Mouse (Mus musculus) ES-E14 (cell line): ENCODE data around the gene Btbd6. TPM values are rescaled to one million over a fixed set of nuclear protein-coding genes. Genes with fewer than 3 reads are reported as not detected.
A peak's percentile ranks its signal among the peaks of the same experiment; 100 is the strongest.

ENCODE experiments used
- DNase-seq: peaks from one replicate; pipeline ENCODE4 v3.0.0-alpha.2; 2013; ENCODE audit warnings: low read depth, low spot score
- H3K27ac ChIP-seq: 2 replicates; pipeline ENCODE4 v1.5.1; 2012; ENCODE audit warnings: low read depth, mild to moderate bottlenecking, low read length, moderate library complexity, mixed read lengths; ENCODE audit not compliant: poor library complexity, insufficient read depth, severe bottlenecking
- H3K36me3 ChIP-seq: 2 replicates; pipeline ENCODE4 v1.6.1; 2012; ENCODE audit warnings: mild to moderate bottlenecking, low read length, moderate library complexity, mixed read lengths; ENCODE audit not compliant: control insufficient read depth, poor library complexity, insufficient read depth, severe bottlenecking
- H3K4me1 ChIP-seq, 2 experiments: fragments of 150-350 bp in 1 of 2; sonication (generic) in 1 of 2; 2 replicates each; pipeline ENCODE4 v1.6.1; 2012; ENCODE audit warnings: low read length in 2 of 2, mild to moderate bottlenecking in 1 of 2, mixed read lengths in 1 of 2; ENCODE audit not compliant: control insufficient read depth in 2 of 2, insufficient read depth in 2 of 2, poor library complexity in 1 of 2
- H3K4me3 ChIP-seq, 2 experiments: fragments of 150-350 bp in 1 of 2; sonication (generic) in 1 of 2; 2 replicates each; pipeline ENCODE4 v1.5.1; 2012; ENCODE audit warnings: low read length in 2 of 2, low read depth in 1 of 2, mild to moderate bottlenecking in 1 of 2, mixed read lengths in 1 of 2; ENCODE audit not compliant: insufficient read depth in 1 of 2, poor library complexity in 1 of 2, severe bottlenecking in 1 of 2
- H3K9ac ChIP-seq: 2 replicates; pipeline ENCODE4 v1.6.1; 2012; ENCODE audit warnings: low read depth, mild to moderate bottlenecking, low read length, mixed read lengths; ENCODE audit not compliant: poor library complexity, insufficient read depth, severe bottlenecking
- H3K9me3 ChIP-seq: fragments of 150-350 bp; sonication (generic); 2 replicates; pipeline ENCODE4 v1.6.1; 2012; ENCODE audit warnings: low read depth, mild to moderate bottlenecking, low read length; ENCODE audit not compliant: control insufficient read depth, insufficient read depth
- CHD2 ChIP-seq: IDR thresholded peaks from 2 replicates; pipeline ENCODE4 v1.6.1; 2014; ENCODE audit warnings: mild to moderate bottlenecking, low read depth, low read length, inconsistent platforms
- HCFC1 ChIP-seq: IDR thresholded peaks from 2 replicates; pipeline ENCODE4 v1.6.1; 2012; ENCODE audit warnings: low read length, inconsistent platforms, borderline replicate concordance; ENCODE audit not compliant: insufficient read depth
- MAFK ChIP-seq: IDR thresholded peaks from 2 replicates; pipeline ENCODE4 v1.6.1; 2014; ENCODE audit warnings: mild to moderate bottlenecking, low read depth, low read length, inconsistent platforms; ENCODE audit not compliant: insufficient read depth
- ZC3H11A ChIP-seq: IDR thresholded peaks from 2 replicates; pipeline ENCODE4 v1.6.1; 2012; ENCODE audit warnings: low read depth, mild to moderate bottlenecking, inconsistent platforms, low read length, borderline replicate concordance
- ZNF384 ChIP-seq: IDR thresholded peaks from 2 replicates; pipeline ENCODE4 v1.6.1; 2012; ENCODE audit warnings: low read depth, low read length, inconsistent platforms
- in situ Hi-C, 2 experiments: fragments of 600-800 bp; cut with MboI; formaldehyde crosslinking; loops; one replicate each; pipeline ENCODE4 v1.15.1; 2025; ENCODE audit warnings: low sequenced_read_pairs in 2 of 2, inconsistent platforms in 1 of 2; ENCODE audit not compliant: unreplicated experiment in 2 of 2
- total RNA-seq: library from RNA; depleted of rRNA; stranded (reverse); fragments of 300-350 nt; gene quantifications from 2 replicates; pipeline ENCODE4 v1.2.3, GENCODE M21; 2012

Btbd6 gene
- total RNA-seq, 1 experiment, result 13.4 TPM

GRCm38 (mm10) chr12:113014561-113015556 is 38.6 kb downstream of the Btbd6 start:
- DNase-seq, result no peak

GRCm38 (mm10) chr12:113015956-113016355 is 39.7 kb downstream of the Btbd6 start:
- Histone ChIP-seq H3K4me3 (no peak overlapping the region), H3K9me3 (no peaks in the 10 kb centered on the region), H3K9ac (no peak overlapping the region), H3K4me1 (peaks cover 2 to 7% of the 10 kb centered on the region in 2 experiments; a peak in 1 of 4 replicates), H3K36me3 (no peaks in the 10 kb centered on the region; the same call in 1 of the 2 replicates), H3K27ac (no peak overlapping the region)
- TF ChIP-seq ZNF384 (no peak), MAFK (no peak), HCFC1 (no peak), CHD2 (no peak)
- in situ Hi-C loops, result no loop called here
- DNase-seq, result no peak

More at GRCm38 (mm10) chr12:113014561-113015556, 38.6 kb downstream of the Btbd6 start:
- peaks cover 2 to 7% of the 10 kb centered on the region in 2 experiments; a peak in 1 of 4 replicates for H3K4me1 ChIP-seq
- TF ChIP-seq ZNF384, result no peak
- peak; percentile 35; the same call in 1 of the 2 replicates for TF ChIP-seq HCFC1
- H3K9ac ChIP-seq, result peak overlapping the region; percentile 87
- H3K9me3 ChIP-seq, result no peaks in the 10 kb centered on the region
- H3K4me3 ChIP-seq, result peak overlapping the region; percentile 85 to 94
- H3K27ac ChIP-seq, result peak overlapping the region; percentile 64; the same call in 1 of the 2 replicates
- in situ Hi-C loops, result no loop called here
- no peaks in the 10 kb centered on the region for H3K36me3 ChIP-seq

GRCm38 (mm10) chr12:113016976-113017375 is 40.7 kb downstream of the Btbd6 start:
- H3K9ac ChIP-seq, result no peak overlapping the region; the same call in 1 of the 2 replicates

GRCm38 (mm10) chr12:113017429-113017984 is 41.2 kb downstream of the Btbd6 start:
- Histone ChIP-seq H3K4me3 (no peak overlapping the region), H3K4me1 (peaks cover 2 to 7% of the 10 kb centered on the region in 2 experiments; a peak in 1 of 4 replicates), H3K27ac (no peak overlapping the region), H3K9ac (no peak overlapping the region), H3K36me3 (no peaks in the 10 kb centered on the region; the same call in 1 of the 2 replicates), H3K9me3 (no peaks in the 10 kb centered on the region)
- DNase-seq, result no peak
- TF ChIP-seq ZC3H11A (no peak), CHD2 (no peak), MAFK (no peak), ZNF384 (no peak), HCFC1 (no peak)
- in situ Hi-C loops, result no loop called here

More at GRCm38 (mm10) chr12:113016976-113017375, 40.7 kb downstream of the Btbd6 start:
- Histone ChIP-seq H3K36me3 (no peaks in the 10 kb centered on the region; the same call in 1 of the 2 replicates), H3K4me1 (peaks cover 2 to 7% of the 10 kb centered on the region in 2 experiments; a peak in 1 of 4 replicates), H3K9me3 (no peaks in the 10 kb centered on the region), H3K4me3 (no peak overlapping the region), H3K27ac (no peak overlapping the region)
- DNase-seq, result no peak
- in situ Hi-C loops, result no loop called here
- TF ChIP-seq MAFK, result no peak
- TF ChIP-seq ZC3H11A, result no peak
- no peak for TF ChIP-seq ZNF384
- TF ChIP-seq CHD2, result no peak
- no peak for TF ChIP-seq HCFC1
